Mouse (Mus musculus): ENCODE measurements around the gene Armt1.
"Not testable (repeated sequence)": the region's sequence is repeated elsewhere in the genome, so short reads cannot be mapped to it uniquely, and the experiment has no call there.

Armt1 gene

DNA sequence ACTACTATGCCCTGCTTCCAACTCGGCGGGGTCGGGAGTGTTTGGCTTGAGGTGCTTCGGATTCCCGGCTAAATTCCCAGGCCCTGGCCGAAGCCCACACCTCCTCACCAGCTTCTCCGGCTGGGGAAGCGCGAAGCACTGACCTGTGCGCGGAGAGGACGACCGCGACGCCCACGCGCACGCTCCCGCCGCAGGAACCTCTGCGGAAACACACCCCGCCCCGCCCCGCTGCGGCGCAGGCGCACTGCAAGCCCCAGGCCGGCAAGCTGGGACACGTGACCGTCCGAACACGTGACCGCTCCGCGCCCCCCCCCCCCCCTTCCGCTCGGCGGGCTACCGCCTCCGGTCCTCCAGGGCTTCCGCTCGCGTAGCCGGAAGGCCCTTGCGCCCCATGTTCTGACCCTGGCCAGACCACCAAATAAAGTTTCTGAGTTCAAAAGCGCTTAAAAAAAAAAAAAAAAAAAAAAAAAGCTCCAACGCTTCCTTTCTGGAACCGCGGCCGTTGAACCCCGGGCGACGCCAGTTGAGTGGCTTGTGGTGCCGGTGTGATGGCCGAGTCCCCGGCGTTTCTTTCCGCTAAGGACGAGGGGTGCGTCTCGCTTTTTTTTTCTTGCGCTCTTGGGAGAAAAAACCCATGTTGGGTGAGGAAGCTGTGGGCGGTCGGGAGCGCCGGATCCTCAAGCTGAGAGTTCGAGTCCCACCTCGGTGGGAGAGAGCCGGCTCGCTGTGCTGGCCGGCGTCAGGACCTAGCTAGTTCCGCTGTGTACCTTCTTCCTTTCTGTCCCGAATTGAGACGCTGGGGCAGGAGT lies at the start of gene Armt1, which contains the start of gene Rmnd1:
Gene Armt1 (plus strand): TSS at position 345 of the 809 bp plus-strand sequence.
Gene Rmnd1 (minus strand): TSS at position 266 of the 809 bp plus-strand sequence.
- DNase-seq (ENCODE audit: low spot score): peak; percentile 97

DNA sequence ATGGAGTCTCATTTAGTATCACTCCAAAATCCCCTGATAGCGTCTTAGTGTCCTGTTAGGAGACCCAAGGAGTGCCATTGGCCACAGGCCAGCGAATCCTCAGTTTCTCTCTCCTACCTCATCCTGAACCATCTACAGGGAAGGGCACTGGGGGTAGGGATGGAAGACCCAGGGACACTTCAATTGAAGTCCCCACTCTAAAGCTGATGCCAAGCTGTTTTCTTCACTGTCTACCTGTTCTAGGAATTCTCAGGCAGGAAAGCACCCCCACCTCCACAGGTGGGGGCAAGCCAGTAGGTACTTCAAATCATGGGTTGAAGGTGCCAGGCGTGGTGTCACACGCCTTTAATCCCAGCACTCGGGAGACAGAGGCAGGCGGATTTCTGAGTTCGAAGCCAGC lies 48.0 kb upstream of the Armt1 start:
- no peak for DNase-seq (ENCODE audit: low spot score)

DNA sequence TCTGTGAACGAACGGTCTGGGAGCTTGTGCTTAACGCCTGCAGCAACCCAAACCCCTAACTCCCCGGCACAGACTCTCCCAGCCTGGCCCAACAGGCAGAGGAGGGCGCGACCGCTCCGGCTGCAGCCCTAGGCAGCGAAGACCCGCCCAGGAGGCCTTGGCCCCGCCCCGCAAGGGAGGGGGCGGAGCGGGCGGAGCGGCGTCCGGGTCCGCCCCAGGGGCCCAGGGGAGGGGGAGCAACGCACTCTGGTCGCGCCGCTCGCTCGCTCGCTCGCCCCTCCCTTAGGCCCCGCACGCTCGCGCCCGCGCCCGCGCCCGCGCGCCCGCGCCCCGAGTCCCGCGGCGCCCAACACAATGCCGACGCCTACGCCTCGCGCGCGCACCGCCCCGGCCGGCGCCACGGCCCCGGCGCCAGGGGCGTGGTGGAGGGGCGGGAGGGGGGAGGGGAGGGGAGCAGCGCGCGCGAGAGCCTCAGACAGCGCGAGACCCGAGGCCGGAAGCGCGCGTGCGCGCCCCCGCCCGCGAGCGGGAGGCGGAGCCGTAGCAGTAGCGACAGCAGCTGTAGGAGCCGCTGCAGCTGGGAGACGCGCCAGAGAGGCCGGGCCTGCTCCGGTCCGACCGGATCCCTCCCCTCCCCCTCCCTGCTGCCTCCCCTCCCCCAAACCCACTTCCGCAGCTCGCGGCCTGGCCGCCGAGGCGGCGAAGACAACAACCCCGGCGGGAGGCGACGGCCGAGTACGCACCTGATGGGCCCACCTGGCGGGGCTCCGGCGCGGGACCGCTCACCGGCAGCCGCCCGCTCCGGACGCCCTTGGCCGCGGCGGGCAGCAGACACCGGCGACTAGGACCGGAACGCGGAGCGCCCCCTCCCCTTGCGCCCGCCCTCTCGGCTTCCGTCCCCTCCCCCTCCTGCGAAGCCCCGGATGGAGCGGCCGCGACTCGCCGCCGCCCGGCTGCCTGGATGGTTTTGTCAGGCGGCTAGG lies 45.4 kb upstream of the Armt1 start:
- DNase-seq (ENCODE audit: low spot score): peak; percentile 95

DNA sequence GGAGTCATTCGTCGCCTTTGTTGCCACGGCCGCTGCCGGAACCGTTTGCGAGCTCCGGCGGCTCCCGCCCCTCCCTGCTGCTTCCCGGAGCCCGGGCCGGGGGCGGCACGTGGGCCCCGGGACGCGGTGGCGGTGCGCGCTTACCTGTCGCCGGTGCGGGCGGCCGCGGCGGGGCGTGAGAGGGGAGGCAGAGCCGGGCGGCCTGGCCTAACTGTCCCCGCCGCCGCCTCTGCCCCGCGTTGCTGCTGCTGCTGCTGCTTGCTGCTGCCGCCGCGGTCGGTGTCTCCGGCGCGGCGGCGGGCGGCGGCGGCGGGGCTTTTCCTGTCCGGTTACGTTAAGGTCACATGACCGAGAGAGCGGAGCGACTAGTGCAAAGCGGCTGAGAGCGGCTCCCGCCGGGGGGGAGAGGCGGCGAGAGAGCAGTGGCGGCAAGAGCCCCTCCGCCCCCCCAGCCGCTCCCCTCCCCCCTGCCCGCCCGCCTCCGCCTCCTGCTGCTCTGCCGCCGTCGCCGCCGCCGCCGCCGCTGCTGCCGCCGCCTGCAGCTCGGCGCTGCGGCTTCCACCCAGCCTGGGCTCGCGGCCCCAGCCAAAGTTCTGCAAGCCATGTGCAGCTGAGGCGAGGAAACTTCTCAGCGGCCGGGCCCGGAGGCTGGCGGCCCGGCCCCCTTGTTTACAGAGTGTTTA lies 44.4 kb upstream of the Armt1 start, which contains the start of gene Zbtb2:
Gene Zbtb2 (minus strand): TSS at position 408 of the 683 bp plus-strand sequence.
- peak; percentile 80 for DNase-seq (ENCODE audit: low spot score)

DNA sequence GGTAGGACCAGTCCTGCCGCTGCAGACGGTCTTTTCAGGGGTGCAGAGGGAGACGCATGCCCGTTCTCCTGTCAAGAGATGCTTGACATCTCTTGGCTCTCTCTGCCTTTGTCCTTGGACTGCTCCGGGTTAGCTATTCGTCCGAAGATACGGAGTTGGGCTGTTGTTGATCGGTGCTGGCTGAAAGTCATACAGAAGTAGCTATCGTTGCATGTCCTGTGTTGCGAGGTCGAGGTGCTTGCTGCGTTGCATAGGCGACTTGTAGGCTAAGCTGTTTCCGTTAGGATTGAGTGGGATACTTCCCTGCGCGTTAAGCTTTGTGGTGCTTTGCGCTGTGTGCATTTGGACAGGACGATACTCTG lies 43.9 kb upstream of the Armt1 start:
- DNase-seq (ENCODE audit: low spot score): no peak

DNA sequence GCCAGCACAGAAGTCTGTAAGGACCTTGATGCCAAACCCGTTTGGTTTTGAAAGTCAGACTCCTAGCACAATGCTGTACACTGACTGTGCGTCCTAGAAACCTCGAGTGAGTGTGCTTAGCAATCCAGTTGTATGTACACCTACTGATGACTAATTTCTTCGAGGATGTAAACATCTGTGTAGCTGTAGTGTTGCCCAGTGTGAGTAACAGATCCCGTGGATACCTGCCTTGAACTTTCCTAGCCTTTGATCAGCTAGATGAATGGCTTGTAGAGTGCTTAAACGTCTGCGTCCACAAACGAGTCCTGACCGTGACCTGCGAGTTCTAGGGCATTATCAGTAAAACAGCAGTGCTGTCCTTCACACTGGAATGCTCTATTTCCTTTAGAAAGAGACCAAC lies 43.2 kb upstream of the Armt1 start:
- no peak for DNase-seq (ENCODE audit: low spot score)

DNA sequence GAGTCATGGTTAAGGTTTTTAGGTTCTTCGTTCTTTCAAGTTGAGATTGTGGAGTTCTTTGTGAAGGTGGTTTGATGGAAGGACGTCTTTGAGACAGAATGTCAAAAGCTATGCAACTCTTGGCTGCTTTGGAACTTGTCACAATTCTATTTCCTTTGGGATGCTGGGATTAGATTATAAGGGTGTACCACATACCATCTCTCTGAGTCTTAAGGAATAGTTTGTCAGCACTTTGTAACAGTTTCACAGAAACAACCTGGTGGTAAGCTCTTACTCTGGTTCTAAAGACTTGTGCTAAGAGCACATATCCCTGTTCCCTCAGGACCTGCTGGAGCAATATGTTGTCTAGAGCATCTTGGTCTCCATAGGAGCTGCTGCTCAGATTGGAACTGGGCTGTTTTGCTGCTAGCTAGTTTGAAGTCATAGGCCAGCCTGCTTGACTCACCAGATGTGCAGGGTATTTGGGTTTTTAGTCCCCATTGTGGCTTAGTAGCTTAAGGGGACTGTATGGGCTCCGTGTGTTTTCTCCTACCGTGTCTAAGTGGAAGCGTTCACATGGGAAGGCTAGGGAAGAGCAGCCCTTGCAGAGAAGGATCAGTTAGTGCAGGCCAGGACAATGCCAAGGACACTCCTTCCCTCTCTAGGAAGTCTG lies 42.7 kb upstream of the Armt1 start:
- no peak for DNase-seq (ENCODE audit: low spot score)

DNA sequence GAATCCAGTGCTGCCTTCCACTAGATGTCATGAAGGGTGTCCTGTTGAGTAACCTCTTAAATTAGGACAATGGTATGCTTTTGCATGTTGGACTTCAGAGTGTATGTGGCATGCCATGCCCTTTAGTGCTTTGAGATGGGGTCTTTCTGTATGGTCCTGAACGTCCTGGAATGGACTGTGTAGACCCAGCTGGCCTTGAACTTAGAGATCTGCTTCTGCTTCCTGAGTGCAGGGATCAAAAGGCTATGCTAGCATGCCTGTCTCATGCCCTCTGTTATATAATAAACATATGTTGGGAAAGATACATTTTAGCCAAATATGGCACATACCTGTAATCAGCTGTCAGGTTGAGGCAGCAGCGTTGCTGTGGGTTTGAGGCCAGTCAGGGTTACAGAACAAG lies 41.7 kb upstream of the Armt1 start:
- no peak for DNase-seq (ENCODE audit: low spot score)

DNA sequence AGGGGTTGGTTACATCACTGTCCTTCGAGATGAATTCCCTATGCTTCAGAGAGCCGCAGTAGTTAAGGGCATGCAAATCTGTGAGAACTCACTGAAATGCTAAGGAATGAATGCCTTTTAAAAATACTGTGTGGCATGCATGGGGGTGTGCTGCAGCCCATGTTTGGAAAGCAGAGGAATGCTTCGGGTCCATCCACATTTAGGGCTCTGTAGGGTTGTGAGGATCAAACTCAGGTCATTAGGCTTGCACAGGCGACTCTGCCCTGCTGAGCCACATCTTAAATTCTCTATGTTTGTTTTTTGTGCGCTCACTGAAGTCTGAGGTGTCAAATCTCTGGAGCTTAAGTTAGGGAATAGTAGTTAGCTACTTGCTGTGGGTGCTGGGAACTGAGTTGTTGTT lies 41.2 kb upstream of the Armt1 start:
- DNase-seq (ENCODE audit: low spot score): no peak

DNA sequence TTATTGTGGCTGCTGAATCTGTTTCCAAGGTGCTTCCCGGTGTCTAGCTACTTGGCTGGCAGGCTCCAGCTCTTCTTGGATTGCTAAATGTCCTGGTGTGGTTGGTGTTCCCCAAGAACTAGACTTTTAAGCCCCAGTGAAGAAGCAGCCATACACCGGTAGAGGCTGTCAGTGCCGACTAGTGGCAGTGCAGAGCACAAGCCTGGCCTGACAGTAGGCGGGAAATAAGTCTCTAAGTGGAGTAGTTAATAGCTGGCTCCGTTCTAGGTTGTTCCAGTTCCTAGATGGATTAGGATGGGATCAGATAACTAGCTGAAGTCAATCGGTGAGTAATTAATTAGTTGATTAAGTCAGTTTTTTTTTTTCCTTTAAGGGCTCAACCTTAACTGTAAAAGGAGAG lies 40.4 kb upstream of the Armt1 start:
- DNase-seq (ENCODE audit: low spot score): no peak

DNA sequence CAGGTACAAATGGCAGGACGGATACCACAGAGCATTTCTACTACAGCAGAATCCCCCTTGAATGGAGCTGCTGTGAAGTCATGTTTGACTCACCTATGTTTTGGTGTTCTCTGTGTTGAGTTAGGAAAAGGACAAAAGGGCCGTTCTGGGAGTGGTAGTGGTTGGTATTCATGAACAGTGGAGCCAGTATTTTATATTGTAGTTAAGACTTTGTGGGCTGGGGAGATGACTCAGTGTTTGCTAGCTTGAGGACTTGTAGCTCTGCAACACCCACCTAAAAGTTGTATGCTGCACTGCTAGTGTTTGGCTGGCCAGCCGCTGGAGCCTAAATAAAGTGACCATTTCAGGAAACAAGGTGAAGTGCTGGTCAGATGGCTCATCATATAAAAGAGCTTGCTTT lies 36.9 kb upstream of the Armt1 start:
- no peak for DNase-seq (ENCODE audit: low spot score)

DNA sequence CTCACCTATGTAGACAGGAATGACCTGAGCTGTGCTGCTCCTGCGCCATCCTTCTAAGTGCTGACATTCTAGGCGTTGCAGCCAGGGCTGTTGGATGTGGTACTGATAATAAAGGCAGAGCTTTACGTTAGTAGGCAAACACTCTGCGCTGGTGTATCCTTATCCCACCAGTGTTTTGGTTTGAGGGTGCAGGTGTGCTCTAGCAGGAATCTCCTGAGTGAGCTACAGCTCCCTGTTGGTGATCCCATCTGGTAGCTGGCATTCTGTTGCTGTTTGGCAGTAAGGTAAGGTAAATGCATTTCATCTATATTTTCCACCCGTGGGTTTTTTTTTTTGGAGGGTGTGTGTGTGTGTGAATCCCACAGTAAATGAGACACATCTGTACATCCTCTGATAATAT lies 34.2 kb upstream of the Armt1 start:
- DNase-seq (ENCODE audit: low spot score): no peak

DNA sequence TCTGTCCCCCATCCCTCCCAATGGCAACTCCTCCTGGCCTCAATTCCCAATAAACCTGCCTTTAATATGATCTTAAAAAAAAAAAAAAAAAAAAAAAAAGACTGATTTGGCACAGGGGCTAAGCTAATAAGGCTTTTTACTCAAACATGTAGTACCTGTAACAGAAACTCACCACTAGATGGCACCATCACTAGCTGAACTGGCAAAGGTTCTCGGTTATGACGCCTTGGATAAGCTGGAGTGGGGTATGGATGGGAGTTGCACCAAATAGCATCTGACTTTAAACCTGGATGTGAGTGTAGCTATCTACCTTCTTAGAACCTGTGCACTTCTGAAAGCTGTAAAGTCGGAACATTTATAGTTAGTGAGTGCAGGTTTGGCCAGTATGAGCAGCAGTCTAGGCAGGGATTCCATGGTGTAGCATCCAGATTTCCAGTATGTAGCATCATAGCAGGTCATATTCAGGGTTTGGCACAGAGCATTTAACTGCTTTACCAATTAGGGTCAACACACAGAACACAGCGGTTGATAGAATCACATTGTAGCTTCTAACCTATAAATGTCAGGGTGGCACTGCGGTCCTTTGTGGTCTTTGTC lies 27.3 kb upstream of the Armt1 start:
- DNase-seq (ENCODE audit: low spot score): peak; percentile 40

DNA sequence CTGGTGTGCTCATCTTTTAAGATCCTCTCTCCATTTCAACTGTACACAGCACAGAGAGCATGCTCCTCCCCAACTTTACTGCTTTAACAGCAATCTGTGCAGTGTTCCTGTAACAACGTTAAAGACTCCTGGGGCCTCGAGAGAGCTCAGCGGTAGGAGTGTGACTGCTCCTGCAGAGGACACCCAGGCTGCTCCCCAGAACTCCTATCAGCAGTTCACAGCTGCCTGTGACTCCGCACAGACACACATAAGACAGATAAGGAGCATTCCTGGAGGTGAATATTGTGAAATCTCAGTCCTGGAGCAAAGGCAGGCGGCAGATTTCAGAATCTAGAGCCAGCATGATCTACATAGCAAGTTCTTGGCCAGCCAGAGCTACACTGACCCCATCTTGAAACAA lies 26.8 kb upstream of the Armt1 start:
- peak; percentile 47 for DNase-seq (ENCODE audit: low spot score)

DNA sequence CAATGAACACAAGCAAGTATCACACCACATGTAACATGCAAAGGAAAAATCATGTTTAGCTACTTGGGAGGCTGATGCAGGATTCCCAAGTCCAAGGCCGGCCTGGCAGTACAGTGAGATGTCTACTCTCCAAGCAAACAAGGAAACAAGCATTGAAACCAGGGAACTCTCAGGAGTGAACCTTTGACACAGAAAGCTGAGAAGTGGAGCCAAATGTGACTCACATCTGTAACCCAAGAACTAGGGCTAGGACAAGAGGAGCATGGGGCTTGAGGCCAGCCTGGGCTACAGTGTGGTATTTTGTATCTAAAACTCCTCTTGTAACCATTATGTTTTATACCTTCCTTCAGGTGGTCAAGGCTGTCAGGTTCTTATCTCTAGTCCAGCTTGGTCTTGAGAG lies 25.1 kb upstream of the Armt1 start:
- no peak for DNase-seq (ENCODE audit: low spot score)

DNA sequence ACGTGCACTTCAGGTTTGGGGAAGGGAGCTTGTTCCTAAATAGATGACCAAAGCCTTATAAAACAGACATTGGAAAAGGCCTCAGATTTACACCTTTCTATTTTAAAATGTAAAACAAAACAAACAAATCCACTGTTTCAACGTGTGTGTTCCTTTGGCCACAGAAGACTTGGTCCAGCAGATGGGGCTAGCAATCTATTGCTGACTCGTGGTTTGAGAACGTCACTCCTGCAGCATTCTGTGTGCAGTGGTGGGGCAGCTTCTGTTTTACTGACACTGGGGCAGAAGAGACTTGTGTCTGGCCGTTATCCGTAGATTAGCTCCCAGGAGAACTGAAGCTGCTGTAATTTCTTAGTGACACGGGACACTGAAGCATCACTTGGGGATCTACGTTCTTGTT lies 7.0 kb upstream of the Armt1 start:
- DNase-seq (ENCODE audit: low spot score): no peak

DNA sequence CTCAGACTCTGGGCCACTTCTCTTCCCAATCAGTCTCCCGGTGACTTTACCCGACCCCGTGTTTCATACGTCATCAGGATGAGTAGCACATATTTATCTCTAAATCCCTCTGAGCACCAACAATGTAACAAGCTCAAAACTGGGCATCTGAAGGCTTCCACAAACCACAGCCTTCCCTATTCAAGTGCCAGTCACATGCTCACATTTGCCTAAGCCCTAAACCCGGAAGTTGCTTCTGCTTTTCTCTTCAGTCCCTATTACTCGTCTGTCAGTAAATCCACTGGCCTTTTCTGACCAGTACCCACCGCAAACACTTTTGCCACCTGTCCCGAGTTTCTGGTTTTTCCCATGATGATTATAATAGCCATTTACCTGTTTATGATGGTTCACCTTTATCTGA lies 1.9 kb upstream of the Armt1 start:
- no peak for DNase-seq (ENCODE audit: low spot score)

DNA sequence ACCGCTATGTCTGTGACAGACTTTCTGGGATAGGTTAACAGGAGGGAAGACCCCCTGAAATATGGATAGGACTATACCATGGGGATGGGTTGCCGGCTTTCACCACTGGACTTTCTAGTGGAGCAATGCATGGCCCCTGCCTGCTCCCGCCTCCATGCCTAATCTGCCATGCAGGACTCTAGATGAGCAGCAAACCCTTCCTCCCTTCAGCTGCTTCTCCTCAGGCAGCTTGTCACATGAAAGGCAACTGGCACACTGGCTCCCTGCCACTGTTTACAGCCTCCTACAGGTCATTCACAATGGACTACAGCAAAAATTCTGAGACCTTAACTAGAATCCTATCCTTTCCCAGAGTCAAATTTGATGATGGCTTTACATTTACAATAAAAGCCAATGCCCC lies 1.4 kb upstream of the Armt1 start:
- no peak for DNase-seq (ENCODE audit: low spot score)

DNA sequence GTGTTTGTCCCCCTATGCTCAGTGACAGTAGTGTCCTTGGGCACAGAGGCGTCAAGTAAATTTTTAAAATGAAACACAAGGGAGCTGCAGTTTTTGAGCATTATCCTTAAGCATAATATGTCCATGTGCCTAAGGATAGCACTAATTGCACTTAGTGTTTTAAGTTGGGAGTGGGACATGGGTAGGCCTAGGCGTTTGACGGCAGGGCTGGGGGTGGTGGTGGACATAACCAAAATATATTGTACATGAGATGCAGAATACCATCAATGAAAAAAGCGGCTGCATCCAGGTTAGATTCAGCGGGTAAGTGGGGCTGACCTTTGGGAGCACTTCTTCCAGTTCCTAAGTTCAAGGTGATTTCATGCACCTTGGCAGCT lies 533 bp upstream of the Armt1 start:
- no peak for DNase-seq (ENCODE audit: low spot score)

DNA sequence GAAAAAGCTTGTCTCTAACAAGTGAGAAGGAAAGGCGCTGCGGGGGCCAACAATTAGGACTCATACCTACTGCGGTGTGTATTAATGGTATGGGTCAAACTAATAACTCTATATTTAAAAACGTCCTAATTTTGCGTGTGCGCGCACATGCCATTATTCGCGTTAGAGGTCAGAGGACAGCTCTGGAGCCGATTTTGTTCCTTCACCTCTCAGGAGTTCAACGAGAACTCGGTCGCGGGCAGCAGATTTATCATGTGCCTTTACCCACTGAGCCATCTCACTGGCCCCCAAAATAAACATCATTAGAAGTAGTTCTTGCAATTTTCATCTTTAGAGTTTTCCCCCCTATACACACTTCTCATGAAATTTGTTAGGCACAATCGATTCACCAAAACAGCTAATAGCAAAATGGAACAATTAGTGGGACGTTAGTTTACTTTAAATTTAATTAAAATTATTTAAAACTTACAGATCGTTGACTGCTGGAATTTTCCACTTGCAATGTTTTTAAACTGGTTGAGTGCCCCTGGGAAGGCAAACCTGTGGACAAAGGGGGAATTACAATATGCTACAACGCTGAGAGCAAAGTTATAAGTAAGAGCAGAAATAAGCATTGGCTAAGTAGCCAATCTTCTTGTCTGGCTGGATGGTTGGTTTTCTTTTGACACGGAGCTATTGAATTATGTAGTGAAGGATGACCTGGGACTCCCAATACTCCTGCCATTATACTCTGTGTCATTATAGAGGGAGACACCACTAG lies 909 bp downstream of the Armt1 start:
- no peak for DNase-seq (ENCODE audit: low spot score)

DNA sequence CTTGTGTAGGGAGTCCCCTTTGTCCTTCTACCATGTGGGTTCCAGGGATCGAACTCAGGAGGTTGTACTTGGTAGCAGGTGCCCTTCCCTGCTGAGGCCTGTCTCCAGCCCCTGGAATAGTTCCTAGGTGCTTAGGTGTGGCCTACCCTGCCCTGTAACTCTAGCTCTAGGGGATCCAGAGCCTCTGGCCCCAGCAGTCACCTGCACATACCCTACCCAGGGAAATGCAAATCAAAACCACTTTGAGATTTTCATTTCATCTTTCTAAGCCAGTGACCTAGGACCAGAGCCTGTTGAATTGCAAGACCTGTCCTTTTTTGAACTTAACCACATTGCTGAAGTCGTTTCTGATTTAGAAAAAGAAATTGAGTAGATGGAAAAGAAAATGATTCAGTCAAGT lies 1.6 kb downstream of the Armt1 start:
- not testable (repeated sequence) for DNase-seq (ENCODE audit: low spot score)
